Mouse (Mus musculus) liver, embryonic 13.5 days (tissue): ENCODE data around the gene Sirt7. TPM values are rescaled to one million over a fixed set of nuclear protein-coding genes. Genes with fewer than 3 reads are reported as not detected.

Experiments
- ATAC-seq: fragments of 200-750 bp; cut with Nextera tagmentation; 2 replicates; pipeline ENCODE4 v1.8.0; 2017; ENCODE audit warnings: low read depth, mild to moderate bottlenecking, moderate number of reproducible peaks, moderate library complexity
- DNase-seq: peaks from one replicate; pipeline ENCODE4 v3.0.0; 2022
- H3K27ac ChIP-seq: fragments of 300-500 bp; sonication (generic); 2 replicates; pipeline ENCODE4 v1.5.1; 2015; ENCODE audit warnings: moderate library complexity, mild to moderate bottlenecking, inconsistent platforms
- H3K27me3 ChIP-seq: fragments of 300-500 bp; sonication (generic); 2 replicates; pipeline ENCODE4 v1.6.1; 2015; ENCODE audit warnings: mild to moderate bottlenecking, inconsistent platforms
- H3K36me3 ChIP-seq: fragments of 300-500 bp; sonication (generic); 2 replicates; pipeline ENCODE4 v1.6.1; 2015; ENCODE audit warnings: mild to moderate bottlenecking, inconsistent platforms
- H3K4me1 ChIP-seq: fragments of 300-500 bp; sonication (generic); replicated peaks from 2 replicates; pipeline ENCODE4 v1.6.1; 2015; ENCODE audit warnings: inconsistent platforms
- H3K4me2 ChIP-seq: fragments of 300-500 bp; sonication (generic); 2 replicates; pipeline ENCODE4 v1.6.1; 2015; ENCODE audit warnings: inconsistent platforms, mild to moderate bottlenecking, moderate library complexity
- H3K4me3 ChIP-seq: fragments of 300-500 bp; sonication (generic); replicated peaks from 2 replicates; pipeline ENCODE4 v1.5.1; 2015; ENCODE audit warnings: mild to moderate bottlenecking, inconsistent platforms
- H3K9ac ChIP-seq: fragments of 300-500 bp; sonication (generic); 2 replicates; pipeline ENCODE4 v1.6.1; 2015; ENCODE audit warnings: mild to moderate bottlenecking, inconsistent platforms
- H3K9me3 ChIP-seq: fragments of 300-500 bp; sonication (generic); replicated peaks from 2 replicates; pipeline ENCODE4 v1.6.1; 2016; ENCODE audit warnings: inconsistent platforms
- WGBS: fragments of 180-500 bp; shearing (Covaris S2); methylation state at CpG from one replicate; pipeline ENCODE4 v1.1.7; 2015; ENCODE audit not compliant: insufficient replicate concordance; 5-methylcytosine and 5-hydroxymethylcytosine counted together
- polyA plus RNA-seq: library from polyadenylated mRNA; unstranded; fragments of >200 nt; fragmentation: Nextera tagmentation; extraction: Ambion mirVana; gene quantifications from 2 replicates; pipeline ENCODE4 v1.2.1, GENCODE M21; 2015

The Sirt7 gene
- polyA plus RNA-seq, 1 experiment from 2014 or later = 34.3 TPM

GRCm38 (mm10) chr11:120626785-120627467 lies 1.9 kb upstream of the Sirt7 start:
- ATAC-seq (no peak), DNase-seq (no peak)
- H3K9me3 ChIP-seq = no peaks in the 10 kb centered on the region
- H3K36me3 ChIP-seq = peaks cover 53% of the 10 kb centered on the region
- 84% methylated on average over 11 of the region's 11 CpGs for WGBS
- peak overlapping the region; percentile 50 for H3K4me2 ChIP-seq
- H3K4me3 ChIP-seq = no peak overlapping the region; the same call in 1 of the 2 replicates
- H3K4me1 ChIP-seq = peaks cover 88% of the 10 kb centered on the region
- H3K9ac ChIP-seq = peak overlapping the region; percentile 56
- peak overlapping the region; percentile 97 for H3K27ac ChIP-seq
- no peaks in the 10 kb centered on the region for H3K27me3 ChIP-seq

GRCm38 (mm10) chr11:120624680-120625111 lies 344 bp downstream of the Sirt7 start:
- Histone ChIP-seq H3K4me1 (peaks cover 66% of the 10 kb centered on the region), H3K27me3 (no peaks in the 10 kb centered on the region)
- WGBS = under 1% methylated on average over 53 of the region's 53 CpGs

DNA sequence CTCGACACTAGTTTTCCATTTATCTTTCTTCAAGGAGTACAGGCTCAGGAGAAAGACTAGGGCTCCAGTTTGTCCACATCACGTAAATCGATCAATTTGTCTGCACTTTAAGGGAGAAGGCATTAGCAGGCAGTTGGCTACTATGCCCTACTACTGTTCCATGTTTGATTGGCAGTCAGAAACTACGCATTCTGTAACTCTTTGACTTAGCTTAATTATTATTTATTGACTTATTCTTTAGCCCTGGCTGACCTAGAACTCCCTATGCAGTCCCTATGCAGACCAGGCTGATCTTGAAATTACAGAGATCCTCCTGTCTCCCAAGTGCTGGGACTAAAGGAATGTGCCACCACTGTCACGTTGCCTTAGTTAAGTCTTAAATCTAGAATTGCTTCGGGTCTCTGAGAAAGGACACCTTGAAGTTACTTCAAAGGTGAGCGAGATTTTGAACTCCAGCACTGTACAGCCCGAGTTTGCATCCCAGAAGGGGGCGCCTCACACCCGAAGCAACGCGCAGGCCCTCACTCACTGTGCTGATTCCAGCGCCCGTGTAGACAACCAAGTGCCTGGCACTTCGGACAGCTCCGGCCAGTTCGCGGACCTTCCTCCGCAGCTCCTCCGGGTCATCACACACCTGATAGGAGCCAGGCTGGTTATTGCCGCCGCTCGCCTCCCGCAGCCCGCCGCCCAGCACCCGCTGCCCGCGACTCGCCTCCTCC lies 920 bp downstream of the Sirt7 start:
- Histone ChIP-seq H3K4me1 (peaks cover 60% of the 10 kb centered on the region), H3K36me3 (peaks cover 75% of the 10 kb centered on the region), H3K4me2 (peak overlapping the region; percentile 94), H3K27me3 (no peaks in the 10 kb centered on the region), H3K27ac (peak overlapping the region; percentile 97), H3K9ac (peak overlapping the region; percentile 99), H3K4me3 (peak overlapping the region; percentile 100), H3K9me3 (no peaks in the 10 kb centered on the region)
- WGBS = 10% methylated on average over 30 of the region's 30 CpGs
- peak; percentile 81 for ATAC-seq
- DNase-seq = peak; percentile 70

More at GRCm38 (mm10) chr11:120624680-120625111, 344 bp downstream of the Sirt7 start:
- Histone ChIP-seq H3K36me3 (peaks cover 76% of the 10 kb centered on the region), H3K4me3 (peak overlapping the region; percentile 100), H3K4me2 (peak overlapping the region; percentile 94), H3K9me3 (no peaks in the 10 kb centered on the region), H3K27ac (peak overlapping the region; percentile 97), H3K9ac (peak overlapping the region; percentile 99)
- DNase-seq = peak; percentile 77
- ATAC-seq = peak; percentile 66

DNA sequence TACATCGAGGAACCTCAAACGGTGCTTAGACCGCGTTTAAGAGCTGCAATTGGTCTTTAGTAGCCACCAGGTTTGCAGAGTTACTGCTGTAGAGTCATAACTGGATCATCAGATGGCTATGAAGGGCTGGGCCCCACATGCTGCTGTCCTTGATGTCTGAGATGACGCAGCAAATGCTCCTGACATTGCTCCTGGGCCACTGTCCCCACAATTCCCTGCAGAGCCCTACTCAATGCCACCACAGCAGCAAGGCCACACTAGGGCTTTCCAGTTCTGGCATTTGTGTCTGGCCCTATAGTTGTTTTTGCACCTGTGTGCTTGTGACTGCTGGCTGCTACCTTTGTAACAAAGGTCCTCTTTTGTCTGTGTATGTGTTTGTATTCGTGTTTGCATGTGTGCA lies 2.2 kb downstream of the Sirt7 start:
- Histone ChIP-seq H3K4me1 (peaks cover 58% of the 10 kb centered on the region), H3K4me3 (no peak overlapping the region), H3K9ac (0 out of 2 replicates have a peak overlapping the region, but pooled peaks have one; percentile 99), H3K9me3 (no peaks in the 10 kb centered on the region), H3K27ac (no peak overlapping the region), H3K4me2 (peak overlapping the region; percentile 94; the same call in 1 of the 2 replicates), H3K27me3 (no peaks in the 10 kb centered on the region), H3K36me3 (peaks cover 77% of the 10 kb centered on the region)
- ATAC-seq (no peak), DNase-seq (no peak)
- 90% methylated on average over 6 of the region's 6 CpGs for WGBS

- H3K9ac ChIP-seq = no peak overlapping the region
- peaks cover 66% of the 10 kb centered on the region for H3K36me3 ChIP-seq
- 91% methylated on average over 14 of the region's 14 CpGs for WGBS
- DNase-seq = no peak
- H3K4me2 ChIP-seq = no peak overlapping the region
- H3K4me1 ChIP-seq = peaks cover 53% of the 10 kb centered on the region
- H3K9me3 ChIP-seq = no peaks in the 10 kb centered on the region
- no peak for ATAC-seq
- H3K27ac ChIP-seq = no peak overlapping the region
- H3K27me3 ChIP-seq = no peaks in the 10 kb centered on the region
- no peak overlapping the region for H3K4me3 ChIP-seq
Observed at GRCm38 (mm10) chr11:120620195-120620594, 4.8 kb downstream of the Sirt7 start.

DNA sequence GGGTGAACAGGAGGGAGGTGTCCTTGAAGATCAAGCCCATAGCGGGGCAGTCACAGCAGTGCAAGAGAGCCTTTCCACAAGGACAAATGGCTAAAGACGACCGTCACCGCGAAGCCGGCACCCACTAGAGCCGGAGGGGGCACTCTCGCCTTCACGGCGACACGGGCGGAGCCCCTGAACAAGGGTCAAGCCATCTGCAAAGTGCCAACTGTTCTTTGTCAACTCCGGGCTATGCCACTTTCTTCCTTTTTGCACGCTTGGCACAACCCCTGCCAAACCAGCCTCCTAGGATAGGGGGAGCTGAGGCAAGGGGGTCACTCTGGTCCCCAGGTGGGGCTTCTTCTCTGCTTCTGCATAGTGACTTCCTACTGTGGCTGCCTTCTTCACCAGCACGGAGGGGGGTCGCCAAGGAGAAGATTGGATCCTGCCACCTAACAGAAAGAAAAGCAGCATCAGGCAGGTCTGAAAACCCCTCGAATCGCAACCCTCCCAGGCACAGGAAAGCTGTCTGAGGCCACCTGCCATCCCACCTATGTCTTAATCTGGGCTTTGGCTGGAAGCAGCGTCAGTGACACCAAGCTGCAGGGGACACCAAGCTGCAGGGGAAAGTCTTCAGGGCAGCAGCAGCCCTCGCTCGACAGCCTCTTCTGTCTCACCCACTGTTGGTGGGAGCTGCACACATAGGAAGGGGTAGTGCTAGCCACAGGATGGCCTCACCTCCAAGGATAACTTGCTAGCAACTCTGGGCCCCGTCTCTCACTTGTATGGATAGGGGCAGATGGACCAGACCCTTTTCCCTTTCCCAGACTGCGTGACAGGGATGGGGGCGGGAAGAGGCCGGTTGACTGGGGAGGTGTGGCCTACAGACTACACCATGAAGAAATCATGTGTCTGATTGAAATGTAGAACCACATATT lies 6.2 kb downstream of the Sirt7 start:
- H3K4me3 ChIP-seq = peak overlapping the region; percentile 80; the same call in 1 of the 2 replicates
- peak overlapping the region; percentile 89 for H3K27ac ChIP-seq
- H3K9ac ChIP-seq = peak overlapping the region; percentile 88; the same call in 1 of the 2 replicates
- H3K4me1 ChIP-seq = peaks cover 49% of the 10 kb centered on the region
- peak overlapping the region; percentile 90 for H3K4me2 ChIP-seq
- DNase-seq (no peak), ATAC-seq (no peak)
- 91% methylated on average over 25 of the region's 25 CpGs for WGBS
- H3K36me3 ChIP-seq = peaks cover 79% of the 10 kb centered on the region
- no peaks in the 10 kb centered on the region for H3K9me3 ChIP-seq
- no peaks in the 10 kb centered on the region for H3K27me3 ChIP-seq

DNA sequence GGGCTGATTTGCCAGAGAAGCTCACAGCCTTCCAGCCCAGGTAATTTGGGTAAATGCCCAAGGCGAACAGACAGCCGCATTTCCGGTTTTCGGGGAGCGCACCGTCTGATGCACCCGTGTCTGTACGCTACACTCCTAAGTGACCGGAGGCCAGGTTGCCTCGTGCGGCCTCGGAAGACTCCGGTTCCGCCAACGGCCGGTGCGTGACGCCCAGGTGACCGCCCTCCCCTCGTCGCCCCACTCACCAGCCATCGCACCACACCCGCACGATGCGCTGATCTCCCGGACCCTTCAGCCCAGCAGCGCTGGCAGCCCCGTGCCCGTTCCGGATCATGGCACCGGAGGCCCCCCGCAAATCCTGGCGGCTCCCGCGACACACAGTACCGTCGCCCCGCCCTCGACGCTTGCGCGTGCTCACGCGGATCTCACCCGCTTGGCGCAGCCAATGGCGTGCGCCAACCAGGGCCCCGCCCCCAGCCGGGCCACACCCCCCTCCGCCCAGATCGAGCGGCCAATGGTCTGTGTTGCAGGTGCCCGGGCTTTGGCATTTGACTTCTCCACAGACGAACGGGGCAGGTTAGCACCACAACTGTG lies 7.4 kb downstream of the Sirt7 start, which contains the start of gene Pcyt2:
Pcyt2 (minus strand) TSS at position 418 of the 594 bp plus-strand sequence.
- peak within 1 kb of the TSS; percentile 88 for H3K9ac ChIP-seq
- peak within 1 kb of the TSS; percentile 80 for H3K4me3 ChIP-seq
- peak; percentile 93 for DNase-seq
- H3K27me3 ChIP-seq = no peaks in the 10 kb centered on the region
- H3K36me3 ChIP-seq = peaks cover 80% of the 10 kb centered on the region
- peak within 1 kb of the TSS; percentile 90 for H3K4me2 ChIP-seq
- ATAC-seq = peak; percentile 93
- peaks cover 42% of the 10 kb centered on the region for H3K4me1 ChIP-seq
- under 1% methylated on average over 56 of the region's 56 CpGs for WGBS
- no peaks in the 10 kb centered on the region for H3K9me3 ChIP-seq
- peak within 1 kb of the TSS; percentile 89 for H3K27ac ChIP-seq

GRCm38 (mm10) chr11:120616617-120617294 lies 8.3 kb downstream of the Sirt7 start:
- WGBS = 32% methylated on average over 4 of the region's 4 CpGs
- H3K27me3 ChIP-seq = no peaks in the 10 kb centered on the region
- H3K4me3 ChIP-seq = peak overlapping the region; percentile 80
- 0 out of 2 replicates have a peak, but pooled peaks have one; percentile 17 for ATAC-seq
- peaks cover 39% of the 10 kb centered on the region for H3K4me1 ChIP-seq
- H3K9me3 ChIP-seq = no peaks in the 10 kb centered on the region
- DNase-seq = no peak
- H3K27ac ChIP-seq = peak overlapping the region; percentile 89
- peak overlapping the region; percentile 90 for H3K4me2 ChIP-seq
- H3K36me3 ChIP-seq = peaks cover 80% of the 10 kb centered on the region
- peak overlapping the region; percentile 88 for H3K9ac ChIP-seq

GRCm38 (mm10) chr11:120615606-120616203 lies 9.3 kb downstream of the Sirt7 start:
- Histone ChIP-seq H3K4me3 (peak overlapping the region; percentile 19; the same call in 1 of the 2 replicates), H3K9me3 (no peaks in the 10 kb centered on the region), H3K9ac (peak overlapping the region; percentile 88; the same call in 1 of the 2 replicates), H3K4me2 (peak overlapping the region; percentile 90), H3K27me3 (no peaks in the 10 kb centered on the region), H3K4me1 (peaks cover 39% of the 10 kb centered on the region), H3K27ac (peak overlapping the region; percentile 32; the same call in 1 of the 2 replicates), H3K36me3 (peaks cover 80% of the 10 kb centered on the region)
- ATAC-seq (no peak), DNase-seq (no peak)
- 79% methylated on average over 11 of the region's 11 CpGs for WGBS
